Mouse (Mus musculus) liver, postnatal 0 days (tissue): ENCODE measurements around the gene Tuft1. TPM values are rescaled to one million over a fixed set of nuclear protein-coding genes. Genes with fewer than 3 reads are reported as not detected.
"Not testable (repeated sequence)": the region's sequence is repeated elsewhere in the genome, so short reads cannot be mapped to it uniquely, and the experiment has no call there.

Experiments
- ATAC-seq: fragments of 200-750 bp; cut with Nextera tagmentation; 2 replicates; pipeline ENCODE4 v1.8.0; 2017; ENCODE audit warnings: mild to moderate bottlenecking, moderate library complexity
- DNase-seq: peaks from one replicate; pipeline ENCODE4 v3.0.0-alpha.2; 2016
- H3K27ac ChIP-seq: fragments of 300-500 bp; sonication (generic); 2 replicates; pipeline ENCODE4 v1.5.1; 2014; ENCODE audit warnings: antibody characterized with exemption, moderate library complexity, mild to moderate bottlenecking, low read depth
- H3K27me3 ChIP-seq: fragments of 300-500 bp; sonication (generic); 2 replicates; pipeline ENCODE4 v1.6.1; 2014; ENCODE audit warnings: low read length, control low read depth, mixed read lengths; ENCODE audit not compliant: insufficient read depth
- H3K36me3 ChIP-seq: fragments of 300-500 bp; sonication (generic); replicated peaks from 2 replicates; pipeline ENCODE4 v1.6.1; 2014; ENCODE audit warnings: mild to moderate bottlenecking, control low read depth, low read length, moderate library complexity, mixed read lengths; ENCODE audit not compliant: insufficient read depth
- H3K4me1 ChIP-seq: fragments of 300-500 bp; sonication (generic); 2 replicates; pipeline ENCODE4 v1.6.1; 2014; ENCODE audit warnings: antibody characterized with exemption, mild to moderate bottlenecking, control low read depth; ENCODE audit not compliant: insufficient read depth
- H3K4me2 ChIP-seq: fragments of 300-500 bp; sonication (generic); 2 replicates; pipeline ENCODE4 v1.6.1; 2014; ENCODE audit warnings: low read depth, mild to moderate bottlenecking, low read length, moderate library complexity, mixed read lengths
- H3K4me3 ChIP-seq: fragments of 300-500 bp; sonication (generic); 2 replicates; pipeline ENCODE4 v1.5.1; 2014; ENCODE audit warnings: low read depth, low read length
- H3K9ac ChIP-seq: fragments of 300-500 bp; sonication (generic); replicated peaks from 2 replicates; pipeline ENCODE4 v1.6.1; 2014; ENCODE audit warnings: mild to moderate bottlenecking, moderate library complexity
- H3K9me3 ChIP-seq: fragments of 300-500 bp; sonication (generic); 2 replicates; pipeline ENCODE4 v1.6.1; 2016; ENCODE audit warnings: mild to moderate bottlenecking, control low read depth, low read length, mixed read lengths
- CTCF ChIP-seq: sonication (generic); IDR thresholded peaks from 2 replicates; pipeline ENCODE4 v1.5.1; 2016; ENCODE audit warnings: antibody characterized with exemption, low read depth
- EP300 ChIP-seq: IDR thresholded peaks from 2 replicates; pipeline ENCODE4 v1.6.1; 2016; ENCODE audit warnings: antibody characterized with exemption, low read depth, mild to moderate bottlenecking
- WGBS: fragments of 180-500 bp; shearing (Covaris S2); extraction: QIAGEN DNeasy Blood & Tissue Kit; methylation state at CpG from one replicate; pipeline ENCODE4 v1.1.7; 2014; ENCODE audit not compliant: insufficient replicate concordance; 5-methylcytosine and 5-hydroxymethylcytosine counted together
- polyA plus RNA-seq: library from polyadenylated mRNA; unstranded; fragments of >200 nt; fragmentation: Nextera tagmentation; extraction: Ambion mirVana; gene quantifications from 2 replicates; pipeline ENCODE4 v1.2.1, GENCODE M21; 2015

Gene Tuft1
- polyA plus RNA-seq, 1 experiment from 2014 or later: 8.1 TPM

DNA sequence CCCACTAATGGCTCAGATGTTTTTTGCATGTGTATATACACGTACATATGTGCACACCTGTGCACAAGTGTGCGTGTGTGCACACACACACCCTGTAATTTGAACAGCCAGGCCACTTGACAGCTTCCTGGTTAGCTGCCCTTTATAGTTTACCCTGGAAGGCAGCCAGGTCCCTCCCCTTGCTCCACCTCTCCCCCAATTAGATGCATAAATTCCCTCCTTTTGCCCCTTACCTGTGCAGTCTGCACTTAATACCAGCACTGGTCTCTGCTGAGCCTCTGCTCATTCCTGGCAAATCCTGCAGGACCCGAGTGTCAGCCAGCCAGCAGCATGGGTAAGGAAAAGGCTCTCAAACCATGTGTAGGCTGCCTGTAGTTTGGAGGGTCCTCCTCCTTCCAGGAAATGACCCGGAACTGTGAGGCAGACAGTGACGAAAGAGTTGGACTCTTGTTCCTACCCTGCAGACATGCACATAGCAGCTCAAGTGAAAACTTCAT is 34.7 kb upstream of the Tuft1 start, which contains the start of gene Selenbp2:
TSS of gene Selenbp2 (plus strand) at position 228 of the 497 bp plus-strand sequence.
- Histone ChIP-seq H3K9ac (no peak within 1 kb of the TSS), H3K9me3 (no peaks in the 10 kb centered on the region), H3K4me2 (peak within 1 kb of the TSS; percentile 38; the same call in 1 of the 2 replicates), H3K36me3 (no peaks in the 10 kb centered on the region), H3K27ac (peak within 1 kb of the TSS; percentile 68), H3K4me3 (no peak within 1 kb of the TSS), H3K4me1 (peaks cover 3% of the 10 kb centered on the region; the same call in 1 of the 2 replicates), H3K27me3 (no peaks in the 10 kb centered on the region)
- ATAC-seq (peak; percentile 74), DNase-seq (peak; percentile 58)
- 39% methylated on average over 5 of the region's 5 CpGs for WGBS
- peak; percentile 47; the same call in 1 of the 2 replicates for TF ChIP-seq EP300
- no peak for TF ChIP-seq CTCF

DNA sequence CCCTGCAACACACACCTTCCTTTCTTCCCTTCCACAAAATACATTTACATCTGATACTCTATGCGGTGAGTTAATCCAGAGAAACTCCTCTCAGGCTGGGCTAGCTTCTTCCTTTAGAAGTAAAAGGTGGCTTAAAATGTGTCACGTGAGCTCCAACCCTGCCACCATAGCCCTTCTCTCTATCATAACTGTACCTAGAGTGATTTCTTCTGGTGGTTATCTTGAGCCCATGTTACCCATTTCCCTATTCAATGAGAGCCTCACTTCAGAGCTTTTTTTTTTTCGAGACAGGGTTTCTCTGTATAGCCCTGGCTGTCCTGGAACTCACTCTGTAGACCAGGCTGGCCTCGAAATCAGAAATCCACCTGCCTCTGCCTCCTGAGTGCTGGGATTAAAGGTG is 33.0 kb upstream of the Tuft1 start:
- H3K9me3 ChIP-seq, H3K27ac ChIP-seq, H3K4me3 ChIP-seq, H3K9ac ChIP-seq, H3K4me1 ChIP-seq, DNase-seq, H3K36me3 ChIP-seq, H3K27me3 ChIP-seq, H3K4me2 ChIP-seq, ATAC-seq: not testable (repeated sequence)
- 74% methylated on average over 4 of the region's 4 CpGs for WGBS

DNA sequence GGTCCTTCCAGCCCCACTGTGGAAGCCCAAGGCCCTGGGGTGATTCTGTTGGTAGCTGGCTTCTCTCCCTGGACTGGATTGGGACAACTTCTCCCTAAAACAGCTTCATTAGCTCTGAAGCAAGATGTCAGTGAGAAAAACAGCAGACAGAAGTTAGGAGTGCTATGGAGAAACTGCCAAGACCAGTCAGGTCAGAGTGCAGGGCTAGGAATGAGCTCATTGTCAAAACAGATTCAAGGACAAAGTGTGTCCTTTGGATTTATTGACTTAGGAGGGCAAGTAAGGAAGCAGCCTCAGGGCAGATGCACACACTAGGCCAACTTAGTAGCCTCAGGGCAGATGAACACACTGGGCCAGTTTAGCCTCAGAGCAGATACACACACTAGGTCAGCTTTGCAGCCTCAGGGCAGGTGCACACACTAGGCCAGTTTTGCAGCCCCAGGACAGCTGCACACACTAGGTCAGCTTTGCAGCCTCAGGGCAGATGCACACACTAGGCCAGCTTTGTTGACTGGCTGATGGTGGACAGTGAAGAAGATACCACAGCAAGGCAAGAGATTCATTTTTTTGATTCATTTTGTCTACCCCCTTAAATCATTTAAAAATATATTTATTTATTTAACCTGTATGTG is 32.1 kb upstream of the Tuft1 start:
- Histone ChIP-seq H3K4me3 (no peak overlapping the region), H3K9ac (no peak overlapping the region), H3K27me3 (no peaks in the 10 kb centered on the region), H3K36me3 (no peaks in the 10 kb centered on the region), H3K27ac (peak overlapping the region; percentile 53), H3K4me1 (peaks cover 3% of the 10 kb centered on the region), H3K9me3 (no peaks in the 10 kb centered on the region), H3K4me2 (no peak overlapping the region)
- TF ChIP-seq EP300 (no peak), CTCF (no peak)
- DNase-seq (no peak), ATAC-seq (peak; percentile 46)

DNA sequence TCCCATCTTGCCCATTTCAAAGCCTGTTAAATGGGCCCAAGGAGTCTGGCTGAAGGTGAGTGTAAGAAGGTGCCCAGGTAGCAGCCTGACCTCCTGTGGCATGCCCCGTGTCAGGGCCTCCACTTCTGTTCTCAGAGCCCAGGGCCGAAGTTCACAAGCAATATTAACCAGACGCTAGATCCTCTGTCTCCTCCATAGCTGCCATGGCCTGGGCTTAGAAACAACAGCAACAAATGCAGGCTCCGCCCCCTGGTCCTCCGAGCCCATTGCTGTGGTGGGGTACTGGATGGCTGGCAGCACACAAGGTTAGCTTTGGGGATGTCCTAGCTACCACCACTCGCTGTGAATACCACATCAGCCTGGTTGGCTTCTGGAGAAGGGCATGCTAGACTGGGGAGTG is 31.5 kb upstream of the Tuft1 start:
- H3K27me3 ChIP-seq, ATAC-seq, H3K9me3 ChIP-seq, DNase-seq, H3K4me2 ChIP-seq, H3K36me3 ChIP-seq, H3K4me1 ChIP-seq, H3K4me3 ChIP-seq, H3K9ac ChIP-seq: not testable (repeated sequence)
- WGBS: 72% methylated on average over 6 of the region's 6 CpGs
- peak overlapping the region; percentile 53 for H3K27ac ChIP-seq

DNA sequence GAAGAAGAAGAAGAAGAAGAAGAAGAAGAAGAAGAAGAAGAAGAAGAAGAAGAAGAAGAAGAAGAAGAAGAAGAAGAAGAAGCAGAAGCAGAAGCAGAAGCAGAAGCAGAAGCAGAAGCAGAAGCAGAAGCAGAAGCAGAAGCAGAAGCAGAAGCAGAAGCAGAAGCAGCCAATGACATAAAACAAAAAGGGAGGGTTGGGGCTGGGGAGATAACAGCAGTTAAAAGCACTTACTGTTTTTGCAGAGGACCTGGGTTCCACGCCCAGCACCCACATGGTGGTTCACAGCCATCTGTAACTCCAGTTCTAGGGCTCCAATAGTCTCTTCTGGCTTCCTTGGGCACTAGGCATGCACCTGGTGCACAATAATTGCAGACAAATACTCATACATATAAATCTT is 30.5 kb upstream of the Tuft1 start:
- H3K36me3 ChIP-seq, ATAC-seq, H3K4me2 ChIP-seq, H3K27me3 ChIP-seq, H3K27ac ChIP-seq, H3K9ac ChIP-seq, DNase-seq, H3K4me1 ChIP-seq, H3K4me3 ChIP-seq, H3K9me3 ChIP-seq: not testable (repeated sequence)
- 29% methylated on average over 1 of the region's 1 CpGs for WGBS

DNA sequence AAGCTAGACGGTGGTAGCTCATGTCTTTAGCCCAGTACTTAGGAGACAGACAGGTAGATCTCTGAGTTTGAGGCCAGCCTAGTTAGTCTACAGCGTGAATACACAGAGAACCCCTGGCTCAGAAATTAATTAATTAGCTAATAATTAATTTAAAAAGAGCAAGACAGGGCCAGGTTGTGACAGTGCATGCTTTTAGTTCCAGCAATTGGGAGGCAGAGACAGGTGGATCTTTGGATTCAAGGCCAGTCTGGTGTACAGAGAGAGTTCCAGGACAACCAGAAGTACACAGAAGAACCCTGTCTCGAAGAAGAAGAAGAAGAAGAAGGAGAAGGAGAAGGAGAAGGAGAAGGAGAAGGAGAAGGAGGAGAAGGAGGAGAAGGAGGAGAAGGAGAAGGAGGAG is 30.0 kb upstream of the Tuft1 start:
- H3K4me3 ChIP-seq, H3K36me3 ChIP-seq, H3K4me2 ChIP-seq, H3K9me3 ChIP-seq, ATAC-seq, H3K27me3 ChIP-seq, H3K9ac ChIP-seq, DNase-seq, H3K27ac ChIP-seq, H3K4me1 ChIP-seq: not testable (repeated sequence)
- WGBS: 84% methylated on average over 3 of the region's 3 CpGs
